Mouse (Mus musculus) gastrocnemius, postnatal 14 days (tissue): ENCODE data around the gene Agpat2. TPM values are rescaled to one million over a fixed set of nuclear protein-coding genes. Genes with fewer than 3 reads are reported as not detected.
A peak's percentile ranks its signal among the peaks of the same experiment; 100 is the strongest.

Source experiments
- DNase-seq: peaks from one replicate; pipeline ENCODE4 v3.0.0; 2021; ENCODE audit warnings: mixed read lengths
- intact Hi-C: fragments of 180-260 bp; cut with DNase I; formaldehyde crosslinking; loops from one replicate; pipeline ENCODE4 v1.15.1; 2025; ENCODE audit warnings: low total_unique reads
- long read RNA-seq, 2 experiments: library from polyadenylated mRNA; stranded (forward); transcript quantifications; one replicate each; pipeline ENCODE4 v2.0.0; 2021
- total RNA-seq, 2 experiments: library from RNA; stranded (reverse); gene quantifications; 2 replicates each; pipeline ENCODE4 v1.2.3; 2021

Gene Agpat2
- 1 to 10 TPM; 4.9 to 6.3 TPM for total RNA-seq
- long read RNA-seq, experiment 1, transcript Agpat2-201 (6 exons, 1,489 nt), result major isoform, 7 of 8 reads
- long read RNA-seq, experiment 1, partial matches to known transcripts, result 1 of 8 reads
- long read RNA-seq, experiment 1, other reads (novel, unspliced or antisense), result 0 of 8 reads
- long read RNA-seq, experiment 2, transcript Agpat2-201 (6 exons, 1,489 nt), result major isoform, 8 of 12 reads
- long read RNA-seq, experiment 2, partial matches to known transcripts, result 2 of 12 reads
- long read RNA-seq, experiment 2, other reads (novel, unspliced or antisense), result 1 of 12 reads

GRCm38 (mm10) chr2:26603720-26604671 lies at the start of gene Agpat2:
Agpat2 (minus strand) TSS chr2:26604417.
- intact Hi-C loops, result no loop called here
- DNase-seq, result peak; percentile 83

GRCm38 (mm10) chr2:26646643-26647293 lies 42.6 kb upstream of the Agpat2 start:
- peak; percentile 75 for DNase-seq
- intact Hi-C loops, result no loop called here

DNA sequence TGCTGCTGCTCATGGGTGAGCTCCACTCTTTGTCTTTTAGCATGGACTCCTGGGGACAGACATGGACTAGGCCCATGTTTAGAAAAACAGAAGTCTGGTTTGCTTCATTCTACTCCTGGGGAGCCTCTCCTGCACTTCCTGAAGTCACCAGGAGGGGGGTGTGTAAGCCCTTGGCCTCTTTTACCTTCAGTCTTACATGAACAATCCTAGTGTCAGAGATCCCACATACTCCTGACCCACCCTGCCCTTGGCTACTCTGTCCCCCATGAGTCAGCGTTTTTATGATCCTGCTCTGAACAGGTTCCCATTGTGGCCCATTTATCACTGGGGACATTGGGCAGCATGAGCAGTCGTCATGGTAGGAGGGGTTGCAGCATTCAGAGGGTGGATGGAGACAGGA lies 39.7 kb upstream of the Agpat2 start:
- intact Hi-C loops, result no loop called here
- DNase-seq, result no peak

DNA sequence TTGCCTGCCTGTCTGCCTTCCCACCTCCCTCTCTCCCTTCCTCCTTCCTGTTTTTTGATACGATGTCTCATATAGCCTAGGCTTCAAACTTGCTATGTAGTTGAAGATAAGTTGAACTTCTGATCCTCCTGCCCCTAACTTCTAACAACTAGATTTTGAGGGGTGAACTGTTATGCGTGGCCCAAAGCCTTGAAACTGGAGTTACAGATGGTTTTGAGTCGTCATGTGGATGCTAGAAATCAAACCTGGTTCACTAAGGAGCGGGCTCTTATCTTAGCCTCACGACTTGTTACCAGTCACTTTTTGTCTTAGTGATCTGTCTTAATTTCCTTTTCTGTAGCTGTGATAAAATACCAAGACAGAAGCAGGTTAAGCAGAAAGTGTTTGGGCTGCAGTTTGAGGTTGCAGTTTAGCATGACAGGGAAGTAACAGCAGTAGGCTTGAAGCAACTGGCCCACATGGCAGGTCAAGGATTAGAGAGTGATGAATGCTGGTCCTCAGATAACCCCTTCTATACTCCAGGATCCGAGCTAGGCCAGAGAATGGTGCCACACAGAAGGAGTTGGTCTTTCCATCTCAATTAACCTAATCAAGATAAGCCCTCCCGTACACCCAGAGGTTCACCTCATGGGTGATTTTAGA lies 36.9 kb upstream of the Agpat2 start:
- intact Hi-C loops, result no loop called here
- DNase-seq, result no peak

DNA sequence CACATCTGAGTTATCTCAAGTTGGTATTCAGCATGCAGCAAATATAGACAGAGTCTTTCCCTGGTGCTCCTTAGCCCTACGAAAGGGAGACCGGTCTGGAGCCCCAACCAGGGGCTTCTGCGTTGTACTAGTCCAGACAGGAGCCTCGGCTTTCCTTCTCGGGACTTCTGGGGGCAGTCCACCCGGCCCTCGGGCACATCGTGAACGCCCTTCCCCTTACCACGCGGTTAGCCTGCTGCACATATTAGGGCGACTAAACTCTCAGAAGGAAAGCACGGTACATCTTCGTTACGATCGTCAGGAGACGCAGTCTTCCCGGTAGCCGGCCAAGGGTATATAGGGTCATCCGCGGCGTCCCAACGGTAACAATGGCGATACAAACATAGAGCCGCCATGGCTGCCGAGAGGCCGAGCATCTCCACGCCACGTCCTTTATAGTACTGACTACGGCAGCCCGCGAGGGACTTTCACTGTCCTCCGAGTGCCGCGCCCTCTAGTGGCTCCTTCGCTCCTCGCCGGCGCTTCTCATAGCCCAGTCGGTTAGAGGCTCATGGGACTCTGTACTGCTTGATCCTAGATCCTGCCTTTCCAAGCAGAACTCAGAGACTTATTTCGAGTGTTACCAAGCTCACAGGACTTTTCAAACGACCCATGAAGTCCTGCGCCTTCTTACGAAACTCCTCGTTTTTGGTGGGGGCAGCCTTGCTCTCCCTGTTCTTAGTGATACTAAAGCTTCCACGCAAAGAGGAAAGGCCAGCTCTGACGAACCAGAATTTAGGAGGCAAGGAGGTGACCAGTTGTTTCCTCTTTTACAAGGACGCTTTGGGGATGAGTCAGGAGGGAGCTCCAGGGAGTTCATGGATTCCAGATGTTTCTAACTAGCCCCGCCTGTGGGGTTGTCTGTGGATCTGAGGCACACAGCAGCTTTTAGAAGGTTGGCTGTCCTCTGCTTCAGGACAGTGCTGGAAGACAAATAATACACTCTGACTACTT lies 35.9 kb upstream of the Agpat2 start:
- DNase-seq, result peak; percentile 97
- intact Hi-C loops, result loop anchor here (5.0 kb wide), 1 partner anchor 43 kb away; no protein-coding TSS in a partner anchor

GRCm38 (mm10) chr2:26639083-26639482 lies 34.9 kb upstream of the Agpat2 start:
- intact Hi-C loops, result loop anchor here (5.0 kb wide), 1 partner anchor 42 kb away; no protein-coding TSS in a partner anchor
- DNase-seq, result no peak

DNA sequence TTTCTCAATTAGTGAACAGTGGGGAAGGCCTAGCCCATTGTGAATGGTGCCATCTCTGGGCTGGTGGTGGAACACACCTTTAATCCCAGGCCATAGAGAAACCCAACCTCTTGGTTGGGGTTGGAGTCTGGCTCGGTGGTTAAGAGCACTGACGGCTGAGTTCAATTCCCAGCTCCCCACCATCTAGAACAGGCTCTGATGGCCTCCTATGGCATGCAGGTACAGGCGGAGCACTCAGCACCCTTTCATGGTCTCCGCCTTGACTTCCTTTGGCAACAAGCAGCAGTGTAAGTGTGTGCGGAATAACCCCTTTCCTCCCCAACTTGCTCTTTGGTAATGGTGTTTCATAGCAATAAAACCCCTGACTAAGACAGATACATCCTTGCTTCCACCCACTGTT lies 34.4 kb upstream of the Agpat2 start:
- intact Hi-C loops, result loop anchor here (5.0 kb wide), 1 partner anchor 41 kb away; no protein-coding TSS in a partner anchor
- no peak for DNase-seq

GRCm38 (mm10) chr2:26638039-26638438 lies 33.8 kb upstream of the Agpat2 start:
- intact Hi-C loops, result loop anchor here (5.0 kb wide), 1 partner anchor 41 kb away; no protein-coding TSS in a partner anchor
- DNase-seq, result no peak

- intact Hi-C loops, result loop anchor here (5.0 kb wide), 1 partner anchor 40 kb away; no protein-coding TSS in a partner anchor
- DNase-seq, result no peak
Measured at GRCm38 (mm10) chr2:26637316-26637932, 33.2 kb upstream of the Agpat2 start.

DNA sequence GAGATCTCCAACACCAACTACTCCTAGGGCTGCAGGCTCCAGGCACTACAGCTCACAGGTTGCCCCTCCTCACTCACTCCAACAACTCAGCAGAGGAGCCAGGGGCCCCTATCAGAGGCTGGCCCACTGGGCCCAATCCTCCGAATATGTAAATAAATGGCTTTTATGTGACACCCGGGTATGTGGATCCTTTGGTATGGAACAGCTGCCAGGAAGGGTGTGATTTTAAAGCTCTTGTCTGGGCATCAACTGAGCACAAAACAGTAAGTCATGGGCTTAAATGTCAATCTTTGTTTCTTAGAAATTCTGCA lies 32.1 kb upstream of the Agpat2 start:
- intact Hi-C loops, result loop anchor here (5.0 kb wide), 1 partner anchor 39 kb away; no protein-coding TSS in a partner anchor
- DNase-seq, result no peak

DNA sequence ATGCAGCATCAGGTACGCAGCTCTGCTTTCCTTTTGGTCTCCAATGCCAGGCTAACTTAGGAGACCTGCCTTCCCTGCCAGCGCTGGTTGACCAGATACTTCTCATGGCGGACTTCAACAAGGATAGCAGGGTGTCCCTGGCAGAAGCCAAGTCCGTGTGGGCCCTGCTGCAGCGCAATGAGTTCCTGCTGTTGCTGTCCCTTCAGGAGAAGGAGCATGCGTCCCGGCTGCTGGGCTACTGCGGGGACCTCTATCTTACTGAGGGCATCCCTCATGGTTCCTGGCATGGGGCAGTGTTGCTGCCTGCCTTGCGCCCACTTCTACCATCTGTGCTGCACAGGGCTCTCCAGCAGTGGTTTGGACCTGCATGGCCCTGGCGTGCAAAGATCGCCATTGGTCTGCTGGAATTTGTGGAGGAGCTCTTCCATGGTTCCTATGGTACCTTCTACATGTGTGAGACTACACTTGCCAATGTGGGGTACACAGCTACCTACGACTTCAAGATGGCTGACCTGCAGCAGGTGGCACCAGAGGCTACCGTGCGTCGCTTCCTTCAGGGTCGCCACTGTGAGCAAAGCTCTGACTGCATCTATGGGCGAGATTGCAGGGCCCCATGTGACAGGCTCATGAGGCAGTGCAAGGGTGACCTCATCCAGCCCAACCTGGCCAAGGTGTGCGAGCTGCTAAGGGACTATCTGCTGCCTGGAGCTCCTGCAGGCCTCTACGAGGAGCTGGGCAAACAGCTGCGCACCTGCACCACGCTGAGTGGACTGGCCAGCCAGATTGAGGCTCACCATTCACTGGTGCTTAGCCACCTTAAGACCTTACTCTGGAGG lies 31.5 kb upstream of the Agpat2 start:
- intact Hi-C loops, result loop anchor here (5.0 kb wide), 1 partner anchor 38 kb away; no protein-coding TSS in a partner anchor
- DNase-seq, result no peak

DNA sequence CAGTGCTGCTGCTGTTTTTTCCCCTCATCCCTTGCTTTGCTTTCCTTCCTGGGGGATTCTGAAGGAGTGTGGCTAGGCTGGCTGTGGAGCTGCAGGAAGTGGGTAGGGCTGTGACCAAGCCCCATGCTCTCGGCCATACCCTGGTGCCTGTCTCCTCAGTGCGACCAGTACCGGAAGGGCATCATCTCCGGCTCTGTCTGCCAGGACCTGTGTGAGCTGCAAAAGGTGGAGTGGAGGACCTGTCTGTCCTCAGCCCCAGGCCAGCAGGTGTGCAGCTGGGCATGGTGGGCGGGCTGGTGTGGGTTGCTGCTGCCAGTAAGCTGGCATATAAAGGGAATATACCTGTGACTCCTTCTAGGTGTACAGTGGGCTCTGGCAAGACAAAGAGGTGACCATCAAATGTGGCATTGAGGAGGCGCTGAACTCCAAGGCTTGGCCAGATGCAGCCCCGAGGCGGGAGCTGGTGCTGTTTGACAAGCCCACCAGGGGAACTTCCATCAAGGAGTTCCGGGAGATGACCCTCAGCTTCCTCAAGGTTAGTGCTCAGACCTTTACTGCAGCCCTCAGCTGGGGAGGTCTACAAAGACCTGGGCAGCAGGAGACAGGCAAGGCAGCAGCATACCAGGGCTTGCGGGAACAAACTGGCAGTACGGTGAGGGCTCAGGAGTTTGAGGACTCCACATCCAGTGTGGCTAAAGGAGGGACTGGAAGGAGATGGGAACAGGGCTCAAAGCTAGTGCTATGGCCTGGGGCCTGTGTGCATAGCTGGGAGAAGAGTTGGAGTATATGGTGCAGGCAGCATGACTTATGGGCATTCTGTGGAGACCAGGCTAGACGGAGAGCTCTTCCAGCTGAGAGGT lies 30.6 kb upstream of the Agpat2 start:
- intact Hi-C loops, result loop anchor here (5.0 kb wide), 1 partner anchor 38 kb away; no protein-coding TSS in a partner anchor

DNA sequence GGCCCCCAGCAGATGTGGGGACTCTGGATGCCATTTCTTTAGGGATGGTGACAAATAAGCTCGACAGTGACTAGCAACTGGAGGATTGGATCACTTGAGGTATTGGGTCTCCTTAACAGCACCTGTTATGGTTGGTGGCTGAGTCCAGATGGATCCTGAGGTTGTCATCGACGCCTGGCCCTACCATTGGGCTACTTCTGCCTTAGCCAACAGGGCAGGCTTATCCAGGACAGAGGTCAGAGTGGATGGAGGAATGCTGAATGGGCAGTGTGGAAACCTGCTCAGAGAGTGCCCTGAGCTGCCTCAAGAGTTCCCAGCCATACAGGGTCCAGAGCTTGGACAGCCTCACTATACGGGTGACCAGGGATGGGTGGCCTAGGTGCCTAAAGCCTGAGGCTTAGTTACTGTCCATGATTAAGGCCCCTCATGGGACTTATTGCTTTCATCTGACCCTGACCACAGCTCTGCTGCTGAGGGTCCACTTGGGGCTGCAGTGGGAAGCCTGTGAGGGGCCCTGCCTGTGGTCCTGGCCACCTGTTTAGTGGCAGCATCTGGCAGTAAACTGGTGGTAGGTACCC lies 29.8 kb upstream of the Agpat2 start:
- DNase-seq, result no peak
- intact Hi-C loops, result no loop called here

More for the DNA sequence above, 30.6 kb upstream of the Agpat2 start:
- no peak for DNase-seq

GRCm38 (mm10) chr2:26632541-26633395 lies 28.6 kb upstream of the Agpat2 start:
- no peak for DNase-seq
- intact Hi-C loops, result no loop called here
